Mouse (Mus musculus): ENCODE results near the gene Vmn1r22.
"Not testable (repeated sequence)": the region's sequence is repeated elsewhere in the genome, so short reads cannot be mapped to it uniquely, and the experiment has no call there.

Gene Vmn1r22

DNA sequence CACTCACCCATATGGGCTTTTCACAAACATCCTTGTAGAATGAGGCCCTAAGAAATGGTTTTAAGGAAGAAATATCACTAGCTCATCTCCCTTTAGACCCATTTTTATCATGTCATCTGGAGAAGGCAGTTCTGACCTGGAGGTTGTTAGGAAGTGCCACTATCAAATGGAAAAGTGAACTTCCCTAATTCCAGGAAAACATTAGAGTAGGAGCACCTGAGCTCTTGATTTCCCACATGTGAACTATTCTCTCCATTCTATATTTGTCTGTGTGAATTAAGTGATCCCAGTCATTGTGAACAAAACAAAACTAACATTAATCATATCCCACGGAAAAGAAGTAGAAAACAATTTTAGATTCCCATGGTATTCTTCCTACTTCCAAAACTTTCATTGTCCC lies at the start of gene Vmn1r22:
TSS of gene Vmn1r22 (minus strand) at position 101 of the 400 bp plus-strand sequence.
- no peak for DNase-seq (ENCODE audit: low read depth, low spot score)

DNA sequence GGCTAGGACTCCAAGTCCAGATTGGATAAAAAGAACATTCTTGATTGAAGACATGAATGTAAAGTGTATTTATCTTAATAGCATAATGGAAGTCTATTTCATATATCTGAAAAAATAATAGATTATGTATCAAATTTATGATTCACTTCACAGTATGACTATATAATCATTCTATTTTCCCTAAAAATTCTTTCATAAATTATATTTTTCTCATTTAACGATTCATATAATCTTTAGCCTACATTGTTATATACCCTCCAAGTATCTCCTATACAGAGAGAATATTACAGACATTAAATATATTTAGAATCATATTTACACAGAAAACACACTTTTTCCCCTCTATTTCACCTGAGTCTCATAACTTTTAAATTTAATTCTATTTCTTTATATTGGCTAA lies 18.9 kb upstream of the Vmn1r22 start, which contains the start of gene Vmn1r23:
TSS of gene Vmn1r23 (minus strand) at position 101 of the 400 bp plus-strand sequence.
- DNase-seq (ENCODE audit: low read depth, low spot score) = no peak

DNA sequence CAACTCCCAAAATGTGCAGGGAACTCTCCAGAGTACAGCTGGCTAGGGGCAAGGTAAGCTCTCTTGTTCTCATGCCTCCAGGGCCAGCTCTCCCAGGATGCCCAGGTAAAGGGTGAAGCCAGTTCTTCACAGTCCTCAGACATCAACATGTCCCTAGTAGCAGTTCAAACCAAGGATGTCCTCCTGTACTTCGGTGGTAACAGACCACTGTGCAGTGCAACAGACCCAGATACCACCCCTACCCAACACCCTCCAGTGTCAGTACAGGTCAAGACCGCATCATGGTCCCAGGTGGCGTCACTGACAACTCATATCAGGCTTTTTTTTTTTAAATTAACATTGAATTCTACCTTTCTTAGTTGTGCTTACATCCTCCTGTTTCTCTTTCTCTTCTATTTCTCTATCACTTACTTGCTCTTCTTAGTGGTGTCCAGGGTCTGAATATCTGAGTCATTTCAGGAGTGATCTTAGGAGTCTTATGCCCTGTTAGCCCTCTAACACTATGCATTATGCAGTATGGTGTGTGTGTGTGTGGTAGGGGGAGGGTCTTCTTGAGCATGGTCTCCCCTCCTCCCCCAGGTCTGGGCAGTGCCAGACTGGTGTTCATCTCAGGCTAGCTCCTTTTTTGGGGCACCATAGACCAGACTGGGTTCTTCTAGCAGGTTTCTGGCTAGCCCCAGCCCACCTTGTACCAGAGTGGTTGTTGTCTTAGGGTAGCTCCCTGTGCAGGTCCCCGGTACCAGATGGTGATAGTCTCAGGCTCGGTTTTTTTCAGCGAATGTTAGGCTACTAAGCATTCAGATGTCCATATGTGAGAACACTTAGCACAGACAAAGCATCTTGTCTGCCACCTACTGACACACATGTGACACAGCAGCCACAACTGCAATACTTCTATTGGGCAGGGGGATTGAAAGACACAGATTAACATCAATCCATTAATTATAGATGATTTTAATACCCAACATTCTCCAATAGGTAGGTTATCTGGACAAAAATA lies 48.5 kb downstream of the Vmn1r22 start:
- DNase-seq (ENCODE audit: low read depth, low spot score) = peak; percentile 74

- DNase-seq (ENCODE audit: low read depth, low spot score) = not testable (repeated sequence)
These were observed 56.7 kb downstream of the Vmn1r22 start for GRCm38 (mm10) chr6:57851177-57851576.

DNA sequence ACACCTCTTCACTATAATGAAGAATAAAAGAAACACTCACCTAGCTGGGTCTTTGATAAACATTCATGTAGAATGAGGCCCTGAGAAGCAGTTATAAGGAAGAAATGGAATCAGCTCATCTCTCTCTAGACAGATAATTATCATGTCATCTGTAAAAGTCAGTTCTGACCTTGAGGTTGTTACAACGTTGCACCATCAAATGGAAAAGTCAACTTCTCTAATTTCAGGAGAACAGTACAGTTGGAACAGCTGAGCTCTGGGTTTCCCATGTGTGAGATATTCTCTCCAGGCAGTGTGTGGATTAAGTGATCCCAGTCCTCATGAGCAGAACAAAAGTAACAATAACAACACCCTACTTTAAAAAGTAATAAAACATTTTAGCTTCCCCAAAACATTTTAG lies 57.5 kb downstream of the Vmn1r22 start, which contains the start of gene Vmn1r21:
TSS of gene Vmn1r21 (minus strand) at position 58 of the 400 bp plus-strand sequence.
- DNase-seq (ENCODE audit: low read depth, low spot score) = no peak

Measured in CD4-positive, CD25-positive, alpha-beta regulatory T cell, adult 2 months (primary cell).